Mouse (Mus musculus): Measurements from ENCODE around the gene Macf1. TPM values are rescaled to one million over a fixed set of nuclear protein-coding genes. Genes with fewer than 3 reads are reported as not detected.

Macf1 gene
- polyA plus RNA-seq, 1 experiment = 41.2 TPM

GRCm38 (mm10) chr4:123438414-123438813 lies 245.7 kb downstream of the Macf1 start:
- TF ChIP-seq FLI1 (IDR thresholded peaks at IDR 0.05; ENCODE audit: low read length) (no peak), GATA1 (IDR thresholded peaks at IDR 0.05; ENCODE audit: borderline replicate concordance, low read length) (no peak)
- no peaks in the 10 kb centered on the region; the same call in 1 of the 2 replicates for H3K4me1 ChIP-seq
- H3K36me3 ChIP-seq (replicated peaks; ENCODE audit: low read length) = peaks cover 92% of the 10 kb centered on the region

DNA sequence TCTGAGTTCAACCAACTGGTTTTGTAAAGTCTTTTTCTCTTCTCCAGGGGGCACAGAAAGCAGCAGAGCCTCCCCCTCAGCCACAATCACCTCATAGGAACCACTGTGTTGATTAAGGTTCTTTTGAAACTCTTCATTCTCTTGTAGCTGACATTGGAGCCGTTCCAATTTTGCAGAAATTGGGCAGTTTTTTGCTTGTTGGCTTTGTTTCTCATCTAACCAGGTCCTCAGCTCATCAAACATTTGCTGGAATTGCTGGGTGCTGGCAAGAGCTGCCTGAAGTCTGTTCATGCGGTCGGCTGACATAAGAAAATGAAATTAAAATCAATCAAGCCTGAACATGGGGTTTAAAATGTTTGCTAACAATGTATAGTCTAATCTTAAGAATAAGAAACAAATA lies 251.0 kb downstream of the Macf1 start:
- peaks cover 13% of the 10 kb centered on the region for H3K4me1 ChIP-seq
- H3K9me3 ChIP-seq = no peaks in the 10 kb centered on the region
- TF ChIP-seq GATA1 (IDR thresholded peaks at IDR 0.05; ENCODE audit: borderline replicate concordance, low read length) (no peak), FLI1 (IDR thresholded peaks at IDR 0.05; ENCODE audit: low read length) (no peak)
- H3K36me3 ChIP-seq (replicated peaks; ENCODE audit: low read length) = peaks cover 84% of the 10 kb centered on the region
- H3K4me3 ChIP-seq (replicated peaks) = no peak overlapping the region
- H3K27me3 ChIP-seq (replicated peaks) = no peaks in the 10 kb centered on the region

More at GRCm38 (mm10) chr4:123438414-123438813, 245.7 kb downstream of the Macf1 start:
- no peaks in the 10 kb centered on the region for H3K9me3 ChIP-seq
- H3K27me3 ChIP-seq (replicated peaks) = no peaks in the 10 kb centered on the region
- H3K4me3 ChIP-seq (replicated peaks) = no peak overlapping the region

- Histone ChIP-seq H3K36me3 (replicated peaks; ENCODE audit: low read length) (peaks cover 84% of the 10 kb centered on the region), H3K4me3 (replicated peaks) (no peak overlapping the region), H3K9me3 (no peaks in the 10 kb centered on the region), H3K27me3 (replicated peaks) (no peaks in the 10 kb centered on the region), H3K4me1 (peaks cover 25% of the 10 kb centered on the region)
- TF ChIP-seq GATA1 (IDR thresholded peaks at IDR 0.05; ENCODE audit: borderline replicate concordance, low read length) = no peak
- TF ChIP-seq FLI1 (IDR thresholded peaks at IDR 0.05; ENCODE audit: low read length) = no peak
Observed at GRCm38 (mm10) chr4:123431936-123432335, 252.2 kb downstream of the Macf1 start.

DNA sequence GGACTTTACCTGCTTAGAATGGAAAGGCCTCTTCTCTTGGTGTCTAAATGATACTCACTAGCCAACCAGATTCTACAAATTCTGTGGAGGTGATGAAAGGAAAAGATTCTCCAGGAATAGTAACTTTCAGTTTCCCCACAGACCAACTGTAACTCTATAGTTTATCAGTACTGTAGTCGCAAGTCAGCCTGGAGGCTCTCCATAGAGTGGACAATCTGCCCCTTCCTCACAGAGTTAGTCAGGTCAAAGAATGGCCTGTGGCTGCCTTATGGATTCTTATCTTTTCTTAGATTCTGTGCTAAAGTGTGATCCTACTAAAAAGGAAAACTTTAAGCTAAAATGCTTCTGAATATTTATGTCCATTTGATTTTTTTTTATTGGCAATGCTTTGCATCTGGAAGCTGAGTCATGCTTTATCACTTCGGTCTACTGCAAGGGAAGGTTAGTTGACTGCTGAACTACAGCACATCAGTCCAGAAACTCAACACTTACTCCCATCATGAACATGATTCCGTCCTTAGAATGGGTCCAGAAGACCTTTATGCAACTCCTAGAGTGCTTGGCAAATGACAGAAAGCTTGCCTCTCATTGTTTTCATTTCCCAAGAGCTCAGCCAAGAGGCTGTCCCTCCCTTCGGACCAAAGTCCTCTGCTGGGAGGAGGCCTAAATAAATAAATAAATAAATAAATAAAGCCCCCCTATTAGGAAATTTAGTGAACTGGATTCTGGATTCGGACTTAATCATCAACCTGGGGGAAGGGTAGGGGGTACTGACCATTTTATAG lies 256.1 kb downstream of the Macf1 start:
- H3K9me3 ChIP-seq = no peaks in the 10 kb centered on the region
- no peaks in the 10 kb centered on the region for H3K27me3 ChIP-seq (replicated peaks)
- peak overlapping the region; percentile 76 for H3K4me3 ChIP-seq (replicated peaks)
- H3K36me3 ChIP-seq (replicated peaks; ENCODE audit: low read length) = peaks cover 71% of the 10 kb centered on the region
- peaks cover 51% of the 10 kb centered on the region for H3K4me1 ChIP-seq
- TF ChIP-seq FLI1 (IDR thresholded peaks at IDR 0.05; ENCODE audit: low read length) (no peak), GATA1 (IDR thresholded peaks at IDR 0.05; ENCODE audit: borderline replicate concordance, low read length) (no peak)

GRCm38 (mm10) chr4:123427271-123427899 lies 256.8 kb downstream of the Macf1 start:
- Histone ChIP-seq H3K27me3 (replicated peaks) (no peaks in the 10 kb centered on the region), H3K9me3 (no peaks in the 10 kb centered on the region), H3K4me3 (replicated peaks) (peak overlapping the region; percentile 48), H3K4me1 (peaks cover 58% of the 10 kb centered on the region), H3K36me3 (replicated peaks; ENCODE audit: low read length) (peaks cover 68% of the 10 kb centered on the region)
- TF ChIP-seq FLI1 (IDR thresholded peaks at IDR 0.05; ENCODE audit: low read length) = no peak
- TF ChIP-seq GATA1 (IDR thresholded peaks at IDR 0.05; ENCODE audit: borderline replicate concordance, low read length) = no peak

DNA sequence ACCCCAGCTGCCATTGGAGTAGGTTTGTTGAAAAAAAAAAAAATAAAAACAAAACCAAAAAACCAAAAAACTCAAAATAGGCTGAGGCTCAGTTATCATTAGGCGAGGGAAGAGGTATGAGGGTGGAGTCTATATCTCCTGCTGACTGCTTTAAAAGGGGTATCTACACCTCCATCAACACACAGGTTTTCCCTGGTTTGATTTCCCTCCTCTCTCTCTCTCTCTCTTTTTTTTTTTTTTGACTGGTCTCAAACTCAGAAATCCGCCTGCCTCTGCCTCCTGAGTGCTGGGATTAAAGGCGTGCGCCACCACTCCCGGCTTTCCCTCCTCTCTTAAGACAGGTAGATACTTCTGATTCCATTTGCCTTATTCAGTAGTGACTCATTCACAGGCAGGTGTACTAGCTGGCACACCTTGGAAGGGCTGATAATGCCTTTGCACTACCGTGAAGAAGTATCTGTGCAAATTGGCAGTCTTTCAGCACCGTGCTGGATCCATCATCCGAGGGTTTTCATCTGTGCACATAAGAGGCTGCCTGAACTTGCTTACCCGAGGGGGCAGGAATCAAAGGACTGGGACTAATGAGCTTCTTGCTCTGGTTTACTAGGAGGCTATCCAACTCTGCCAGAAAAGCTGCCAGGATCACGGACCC lies 257.6 kb downstream of the Macf1 start:
- no peaks in the 10 kb centered on the region for H3K27me3 ChIP-seq (replicated peaks)
- H3K36me3 ChIP-seq (replicated peaks; ENCODE audit: low read length) = peaks cover 62% of the 10 kb centered on the region
- H3K4me3 ChIP-seq (replicated peaks) = no peak overlapping the region
- H3K4me1 ChIP-seq = peaks cover 55% of the 10 kb centered on the region
- no peaks in the 10 kb centered on the region for H3K9me3 ChIP-seq
- no peak for TF ChIP-seq FLI1 (IDR thresholded peaks at IDR 0.05; ENCODE audit: low read length)
- TF ChIP-seq GATA1 (IDR thresholded peaks at IDR 0.05; ENCODE audit: borderline replicate concordance, low read length) = no peak

DNA sequence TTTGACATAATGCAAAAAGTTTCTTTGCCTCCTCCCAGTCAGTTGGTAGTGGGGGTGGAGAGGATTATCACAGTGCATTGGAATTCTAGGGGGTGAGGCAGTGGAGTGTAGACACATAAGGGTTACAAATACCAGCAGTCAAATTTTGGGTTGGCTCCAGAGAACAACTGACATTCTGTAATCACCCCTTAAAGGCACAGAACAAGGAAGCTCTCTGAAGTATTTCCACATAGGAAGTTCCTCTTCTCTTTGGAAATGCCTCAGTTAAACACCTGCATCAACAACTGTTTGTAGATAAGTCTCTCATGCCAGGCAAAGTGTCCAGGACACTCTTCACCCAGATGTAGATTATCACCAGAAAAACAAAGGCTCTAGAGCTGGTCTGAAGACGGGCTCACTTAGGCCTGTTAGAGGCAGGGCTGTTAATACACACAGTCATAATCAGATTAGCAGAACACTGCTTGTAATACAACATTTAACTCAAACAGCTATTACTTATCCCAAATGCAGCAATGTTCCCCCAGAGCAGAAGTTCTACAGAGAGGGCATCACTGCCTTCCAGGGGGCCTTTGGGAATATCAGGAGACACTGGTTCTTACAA lies 258.4 kb downstream of the Macf1 start:
- Histone ChIP-seq H3K27me3 (replicated peaks) (no peaks in the 10 kb centered on the region), H3K9me3 (no peaks in the 10 kb centered on the region), H3K4me3 (replicated peaks) (no peak overlapping the region), H3K4me1 (peaks cover 55% of the 10 kb centered on the region), H3K36me3 (replicated peaks; ENCODE audit: low read length) (peaks cover 55% of the 10 kb centered on the region)
- TF ChIP-seq FLI1 (IDR thresholded peaks at IDR 0.05; ENCODE audit: low read length) (no peak), GATA1 (IDR thresholded peaks at IDR 0.05; ENCODE audit: borderline replicate concordance, low read length) (no peak)

DNA sequence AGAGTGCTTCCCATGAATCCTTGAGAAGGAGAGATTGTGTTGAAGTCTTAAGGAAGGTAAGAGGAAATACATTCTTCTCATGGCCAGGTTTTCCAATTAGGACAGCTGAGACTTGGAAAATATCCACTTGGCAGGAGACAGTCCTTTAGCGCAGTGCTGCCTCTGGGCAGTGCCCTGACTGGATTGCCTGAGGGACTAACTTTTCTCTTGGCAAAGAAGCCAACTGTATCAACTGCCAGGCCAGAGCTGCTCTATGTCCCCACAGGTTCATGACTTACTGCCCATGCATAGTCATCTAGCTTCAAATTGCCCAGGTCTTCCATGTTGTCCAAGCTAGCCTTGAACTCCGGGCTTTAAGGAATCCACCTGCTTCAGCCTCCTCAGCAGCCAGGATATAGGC lies 260.1 kb downstream of the Macf1 start:
- TF ChIP-seq FLI1 (IDR thresholded peaks at IDR 0.05; ENCODE audit: low read length) = no peak
- no peak for TF ChIP-seq GATA1 (IDR thresholded peaks at IDR 0.05; ENCODE audit: borderline replicate concordance, low read length)

GRCm38 (mm10) chr4:123422828-123423227 lies 261.3 kb downstream of the Macf1 start:
- Histone ChIP-seq H3K4me3 (replicated peaks) (peak overlapping the region; percentile 67), H3K4me1 (peaks cover 51% of the 10 kb centered on the region), H3K27me3 (replicated peaks) (no peaks in the 10 kb centered on the region), H3K9me3 (no peaks in the 10 kb centered on the region), H3K36me3 (replicated peaks; ENCODE audit: low read length) (peaks cover 45% of the 10 kb centered on the region)
- TF ChIP-seq FLI1 (IDR thresholded peaks at IDR 0.05; ENCODE audit: low read length) (no peak), GATA1 (IDR thresholded peaks at IDR 0.05; ENCODE audit: borderline replicate concordance, low read length) (no peak)

More for the DNA sequence above, 260.1 kb downstream of the Macf1 start:
- no peaks in the 10 kb centered on the region for H3K27me3 ChIP-seq (replicated peaks)
- H3K9me3 ChIP-seq = no peaks in the 10 kb centered on the region
- H3K4me3 ChIP-seq (replicated peaks) = no peak overlapping the region
- H3K4me1 ChIP-seq = peaks cover 57% of the 10 kb centered on the region
- peaks cover 46% of the 10 kb centered on the region for H3K36me3 ChIP-seq (replicated peaks; ENCODE audit: low read length)

All from megakaryocyte, embryonic 14.5 days (primary cell).